Mouse (Mus musculus) embryonic facial prominence, embryonic 10.5 days (tissue): ENCODE results near the gene Arhgef28. TPM values are rescaled to one million over a fixed set of nuclear protein-coding genes. Genes with fewer than 3 reads are reported as not detected.

Experiments used
- DNase-seq: peaks from one replicate; pipeline ENCODE4 v3.0.0-alpha.2; 2017; ENCODE audit warnings: low spot score
- H3K27ac ChIP-seq: fragments of 300-500 bp; sonication (generic); replicated peaks from 2 replicates; pipeline ENCODE4 v1.5.1; 2016; ENCODE audit warnings: mild to moderate bottlenecking
- H3K27me3 ChIP-seq: fragments of 300-500 bp; sonication (generic); replicated peaks from 2 replicates; pipeline ENCODE4 v1.6.1; 2016; ENCODE audit warnings: low read depth, mild to moderate bottlenecking; ENCODE audit not compliant: poor library complexity, severe bottlenecking
- H3K36me3 ChIP-seq: fragments of 300-500 bp; sonication (generic); replicated peaks from 2 replicates; pipeline ENCODE4 v1.6.1; 2016; ENCODE audit warnings: mild to moderate bottlenecking, moderate library complexity
- H3K4me1 ChIP-seq: fragments of 300-500 bp; sonication (generic); 2 replicates; pipeline ENCODE4 v1.6.1; 2016
- H3K4me3 ChIP-seq: fragments of 300-500 bp; sonication (generic); 2 replicates; pipeline ENCODE4 v1.5.1; 2016; ENCODE audit warnings: mild to moderate bottlenecking, moderate library complexity
- H3K9me3 ChIP-seq: fragments of 300-500 bp; sonication (generic); 2 replicates; pipeline ENCODE4 v1.6.1; 2016; ENCODE audit warnings: mild to moderate bottlenecking
- WGBS: fragments of 180-500 bp; shearing (Covaris S2); methylation state at CpG from one replicate; pipeline ENCODE4 v1.1.7; 2016; 5-methylcytosine and 5-hydroxymethylcytosine counted together
- polyA plus RNA-seq: library from polyadenylated mRNA; unstranded; fragments of >200 nt; fragmentation: Nextera tagmentation; extraction: Ambion mirVana; gene quantifications from 2 replicates; pipeline ENCODE4 v1.2.1, GENCODE M21; 2016

Gene Arhgef28
- polyA plus RNA-seq, 1 experiment from 2014 or later = 9.6 TPM

DNA sequence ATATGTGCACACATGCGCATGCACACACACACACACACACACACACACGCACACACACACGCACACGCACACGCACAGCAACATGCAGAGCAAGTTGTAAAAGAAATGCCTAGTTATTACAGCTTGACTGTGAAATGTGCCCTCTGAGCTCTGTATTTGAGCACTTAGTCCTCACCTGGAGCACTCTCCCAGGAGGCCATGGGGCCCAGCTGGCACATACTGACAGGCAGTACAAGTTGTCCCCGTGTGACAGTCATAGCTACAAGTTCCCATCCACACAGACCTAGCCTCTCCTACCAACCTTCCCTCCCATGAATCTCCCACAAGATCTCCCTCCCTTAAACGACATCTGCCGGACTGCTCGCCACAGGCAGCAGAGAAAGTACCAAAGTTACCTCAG, 205.4 kb downstream of the Arhgef28 start:
- H3K9me3 ChIP-seq = no peaks in the 10 kb centered on the region
- 92% methylated on average over 9 of the region's 9 CpGs for WGBS
- no peak for DNase-seq
- no peak overlapping the region for H3K27ac ChIP-seq
- H3K36me3 ChIP-seq = no peaks in the 10 kb centered on the region
- H3K4me3 ChIP-seq = no peak overlapping the region
- H3K4me1 ChIP-seq = peaks cover 11% of the 10 kb centered on the region
- no peaks in the 10 kb centered on the region for H3K27me3 ChIP-seq

DNA sequence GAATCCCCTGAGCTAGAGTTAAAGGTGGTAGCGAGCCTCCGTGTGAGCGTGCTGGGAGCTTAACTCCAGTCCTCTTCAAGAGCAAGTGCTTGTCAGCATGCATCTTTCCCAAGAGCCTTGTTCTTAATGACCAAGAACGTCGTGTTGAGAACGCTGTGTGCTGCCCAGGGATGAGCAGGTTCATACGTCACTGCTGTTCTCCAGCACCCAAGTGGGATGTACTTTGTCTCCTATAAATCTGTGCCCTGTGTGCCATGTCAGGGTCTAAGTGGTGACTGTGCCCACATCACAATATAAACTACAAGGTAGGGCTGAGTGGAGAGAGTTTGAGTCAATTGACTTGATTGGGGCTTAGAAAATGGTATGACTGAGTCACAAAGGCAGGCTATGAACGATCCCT, 207.1 kb downstream of the Arhgef28 start:
- Histone ChIP-seq H3K4me1 (peaks cover 11% of the 10 kb centered on the region), H3K27ac (no peak overlapping the region), H3K27me3 (no peaks in the 10 kb centered on the region), H3K4me3 (no peak overlapping the region), H3K36me3 (no peaks in the 10 kb centered on the region), H3K9me3 (no peaks in the 10 kb centered on the region)
- WGBS = 91% methylated on average over 8 of the region's 8 CpGs
- DNase-seq = no peak

DNA sequence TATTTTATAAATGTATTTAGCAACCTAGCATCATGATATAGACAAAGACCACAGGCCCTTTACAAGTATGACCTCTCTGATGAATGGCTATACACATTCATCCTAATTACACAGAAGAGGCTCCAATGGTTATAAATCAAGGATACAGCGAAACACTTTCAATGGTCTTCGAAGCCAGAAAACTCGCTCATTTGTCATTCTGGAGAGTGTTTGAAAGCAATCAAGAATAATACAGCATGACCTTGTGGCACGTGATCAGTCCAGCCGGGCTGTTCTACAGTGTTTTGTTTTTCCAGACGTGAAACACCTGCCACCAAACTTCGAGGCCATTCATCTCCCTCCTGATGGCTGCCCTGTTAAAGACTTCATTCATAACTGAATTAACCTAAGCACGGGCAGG, 207.7 kb downstream of the Arhgef28 start:
- Histone ChIP-seq H3K27ac (no peak overlapping the region), H3K27me3 (no peaks in the 10 kb centered on the region), H3K4me3 (no peak overlapping the region), H3K36me3 (no peaks in the 10 kb centered on the region), H3K4me1 (peaks cover 11% of the 10 kb centered on the region), H3K9me3 (no peaks in the 10 kb centered on the region)
- 73% methylated on average over 8 of the region's 8 CpGs for WGBS
- no peak for DNase-seq

DNA sequence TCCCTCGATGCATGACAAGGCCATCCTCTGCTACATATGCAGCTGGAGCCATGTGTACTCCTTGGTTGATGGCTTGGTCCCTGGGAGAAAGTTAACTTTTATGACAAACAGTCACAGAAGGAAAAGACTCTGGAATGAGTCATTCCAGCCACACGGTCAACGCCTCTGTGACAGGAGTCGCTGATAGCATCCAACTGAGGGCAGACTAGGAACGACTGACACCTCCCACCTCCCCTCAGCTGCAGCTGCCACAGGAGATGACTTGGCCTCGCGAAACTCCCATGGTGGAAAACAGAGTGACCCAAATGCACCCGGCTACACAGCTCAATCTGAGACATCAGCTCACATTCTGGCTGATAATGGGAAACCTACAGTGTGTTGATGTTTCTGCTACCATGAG, 215.3 kb downstream of the Arhgef28 start:
- Histone ChIP-seq H3K27me3 (no peaks in the 10 kb centered on the region), H3K4me1 (no peaks in the 10 kb centered on the region), H3K27ac (no peak overlapping the region), H3K36me3 (no peaks in the 10 kb centered on the region), H3K9me3 (no peaks in the 10 kb centered on the region), H3K4me3 (no peak overlapping the region)
- WGBS = 82% methylated on average over 8 of the region's 8 CpGs
- DNase-seq = no peak

DNA sequence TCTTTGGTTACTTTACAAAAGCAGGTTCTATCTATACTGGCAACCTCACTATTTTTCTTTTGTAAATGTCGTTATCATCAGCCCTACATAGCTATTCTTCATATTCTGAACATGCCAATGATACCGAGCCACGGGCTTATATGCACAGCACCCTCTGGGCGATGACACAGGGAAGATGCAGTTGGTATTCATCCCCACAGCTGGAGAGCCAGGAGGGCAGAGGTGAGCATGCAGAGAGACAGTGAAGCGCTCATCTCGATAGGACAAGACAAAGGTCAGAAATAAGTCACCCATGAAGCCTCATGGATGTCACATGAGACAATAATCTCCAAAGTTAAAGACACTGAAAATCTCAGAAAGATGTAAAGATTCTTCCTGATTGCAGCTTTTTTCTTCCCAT, 217.4 kb downstream of the Arhgef28 start:
- WGBS = 89% methylated on average over 6 of the region's 6 CpGs

DNA sequence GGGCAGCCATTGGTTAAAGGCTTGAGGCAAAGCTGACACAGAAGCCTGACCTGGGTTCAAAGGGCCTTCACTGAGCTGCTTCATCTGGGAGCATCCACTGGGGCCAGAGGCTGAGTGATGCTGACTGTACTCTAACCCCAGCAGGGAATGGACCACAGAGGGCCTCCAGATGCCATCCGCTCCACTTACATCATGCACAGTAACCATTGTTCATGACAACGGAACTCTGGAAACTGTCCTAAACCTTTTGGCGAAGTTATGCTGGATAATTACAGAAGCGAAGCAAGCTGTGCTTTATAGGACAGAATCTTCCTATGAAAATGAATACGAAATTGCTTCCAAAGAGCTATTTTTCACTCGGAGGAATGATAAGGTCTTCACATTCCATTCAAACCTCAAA, 219.5 kb downstream of the Arhgef28 start:
- Histone ChIP-seq H3K9me3 (no peaks in the 10 kb centered on the region), H3K27ac (no peak overlapping the region), H3K4me1 (peaks cover 4% of the 10 kb centered on the region), H3K4me3 (no peak overlapping the region), H3K27me3 (no peaks in the 10 kb centered on the region), H3K36me3 (no peaks in the 10 kb centered on the region)
- no peak for DNase-seq
- WGBS = 85% methylated on average over 6 of the region's 6 CpGs

More for the DNA sequence above, 217.4 kb downstream of the Arhgef28 start:
- Histone ChIP-seq H3K4me3 (no peak overlapping the region), H3K4me1 (no peaks in the 10 kb centered on the region), H3K27me3 (no peaks in the 10 kb centered on the region), H3K9me3 (no peaks in the 10 kb centered on the region), H3K27ac (no peak overlapping the region), H3K36me3 (no peaks in the 10 kb centered on the region)
- no peak for DNase-seq

DNA sequence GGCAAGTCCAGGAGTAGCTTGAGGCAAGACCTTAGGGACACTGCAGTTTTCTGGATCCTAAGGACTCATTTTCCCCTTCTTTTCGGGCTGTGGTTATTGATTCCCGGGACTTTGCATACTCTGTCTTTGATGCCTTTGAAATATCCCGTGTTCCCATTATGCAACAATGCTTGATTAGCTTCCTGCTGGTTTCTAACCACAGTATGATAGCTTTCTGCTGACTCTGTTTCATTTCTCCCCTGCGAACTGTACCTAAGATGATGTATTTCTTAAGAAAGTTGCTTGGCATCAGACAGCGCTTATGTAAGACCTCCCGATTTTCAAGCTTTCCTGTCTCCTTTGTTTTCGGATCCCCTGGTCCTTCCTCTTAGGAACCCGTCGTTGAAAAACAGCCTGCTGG, 229.1 kb downstream of the Arhgef28 start:
- Histone ChIP-seq H3K27me3 (no peaks in the 10 kb centered on the region), H3K9me3 (no peaks in the 10 kb centered on the region), H3K4me1 (peaks cover 14% of the 10 kb centered on the region), H3K36me3 (0 out of 2 replicates have a peak, but pooled peaks cover 2% of the 10 kb centered on the region), H3K4me3 (no peak overlapping the region), H3K27ac (no peak overlapping the region)
- 89% methylated on average over 9 of the region's 9 CpGs for WGBS
- no peak for DNase-seq

DNA sequence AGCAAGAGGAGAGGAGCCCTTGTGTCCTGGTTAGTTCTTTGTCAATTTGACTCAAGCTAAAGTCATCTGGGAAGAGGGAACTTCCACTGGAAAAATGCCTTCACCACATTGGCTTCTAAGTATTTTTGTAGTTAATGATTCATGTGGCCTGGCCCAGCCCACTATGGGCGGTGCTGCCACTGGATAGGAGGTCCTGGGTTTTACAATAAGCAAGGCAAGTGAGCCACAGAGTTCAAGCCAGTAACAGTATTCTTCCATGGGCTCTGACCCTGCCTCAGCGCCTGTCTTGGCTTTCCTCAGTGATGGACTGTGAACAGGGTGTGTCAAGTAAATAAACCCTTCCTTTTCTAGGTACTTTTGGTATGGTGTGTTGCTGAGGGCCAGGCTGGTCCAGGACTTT, 229.6 kb downstream of the Arhgef28 start:
- H3K4me1 ChIP-seq = peaks cover 10% of the 10 kb centered on the region
- H3K9me3 ChIP-seq = no peaks in the 10 kb centered on the region
- no peak overlapping the region for H3K4me3 ChIP-seq
- H3K27ac ChIP-seq = no peak overlapping the region
- DNase-seq = no peak
- 0 out of 2 replicates have a peak, but pooled peaks cover 2% of the 10 kb centered on the region for H3K36me3 ChIP-seq
- WGBS = 89% methylated on average over 2 of the region's 2 CpGs
- no peaks in the 10 kb centered on the region for H3K27me3 ChIP-seq

DNA sequence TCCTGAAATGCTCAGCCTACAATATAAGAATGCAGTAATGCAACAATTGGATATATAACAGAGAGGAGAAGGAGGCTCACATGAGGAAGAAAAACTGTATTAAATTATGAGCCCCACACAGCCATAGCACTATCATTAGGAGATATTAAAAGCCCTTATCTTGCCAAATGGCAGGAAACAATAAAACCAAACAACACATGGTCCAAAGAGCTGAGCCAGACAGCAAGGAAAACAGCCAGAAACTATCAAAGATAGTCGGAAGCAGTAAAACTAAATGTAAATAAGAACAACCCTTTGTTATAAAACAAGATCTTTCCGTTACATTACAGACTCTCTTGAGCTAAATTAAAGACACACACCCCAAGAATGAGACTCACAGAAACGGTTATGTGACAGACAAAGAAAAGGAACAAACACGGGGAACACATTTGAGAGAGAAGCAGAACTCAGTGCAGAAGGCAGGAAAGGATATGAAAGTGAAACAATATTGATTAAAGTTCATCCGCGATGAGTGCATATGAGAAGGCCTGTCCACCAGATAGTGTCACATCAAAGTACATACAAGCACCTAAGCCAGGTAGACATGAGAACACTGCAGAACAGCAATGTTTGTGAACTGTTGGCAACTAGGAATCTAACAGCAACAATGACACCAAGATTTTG, 231.6 kb downstream of the Arhgef28 start:
- H3K4me3 ChIP-seq = no peak overlapping the region
- no peak overlapping the region for H3K27ac ChIP-seq
- H3K4me1 ChIP-seq = no peaks in the 10 kb centered on the region
- DNase-seq = no peak
- 0 out of 2 replicates have a peak, but pooled peaks cover 2% of the 10 kb centered on the region for H3K36me3 ChIP-seq
- H3K9me3 ChIP-seq = no peaks in the 10 kb centered on the region
- no peaks in the 10 kb centered on the region for H3K27me3 ChIP-seq
- 88% methylated on average over 6 of the region's 6 CpGs for WGBS

DNA sequence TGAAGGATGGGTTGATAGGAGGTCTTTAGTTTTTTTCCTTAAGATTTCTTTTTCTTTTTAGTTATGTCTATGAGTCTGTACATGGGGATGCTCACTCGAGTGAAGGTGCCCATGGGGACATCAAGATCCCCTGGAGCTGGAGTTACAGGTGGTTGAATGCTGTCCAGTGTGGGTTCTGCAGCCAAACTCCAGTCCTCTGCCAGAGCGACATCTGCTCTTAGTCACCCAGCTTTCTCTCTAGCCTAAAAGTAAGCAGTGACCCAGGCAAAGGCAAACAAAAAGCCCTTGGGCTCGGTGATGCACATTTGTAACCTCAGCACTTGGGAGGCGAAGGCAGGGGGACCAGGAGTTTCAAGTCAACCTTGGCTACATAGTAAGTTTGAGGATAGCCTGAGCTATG, 232.3 kb downstream of the Arhgef28 start:
- WGBS = 81% methylated on average over 4 of the region's 4 CpGs
- DNase-seq = no peak
- H3K36me3 ChIP-seq = 0 out of 2 replicates have a peak, but pooled peaks cover 2% of the 10 kb centered on the region
- H3K4me1 ChIP-seq = no peaks in the 10 kb centered on the region
- H3K27ac ChIP-seq = no peak overlapping the region
- H3K27me3 ChIP-seq = no peaks in the 10 kb centered on the region
- H3K4me3 ChIP-seq = no peak overlapping the region
- no peaks in the 10 kb centered on the region for H3K9me3 ChIP-seq

DNA sequence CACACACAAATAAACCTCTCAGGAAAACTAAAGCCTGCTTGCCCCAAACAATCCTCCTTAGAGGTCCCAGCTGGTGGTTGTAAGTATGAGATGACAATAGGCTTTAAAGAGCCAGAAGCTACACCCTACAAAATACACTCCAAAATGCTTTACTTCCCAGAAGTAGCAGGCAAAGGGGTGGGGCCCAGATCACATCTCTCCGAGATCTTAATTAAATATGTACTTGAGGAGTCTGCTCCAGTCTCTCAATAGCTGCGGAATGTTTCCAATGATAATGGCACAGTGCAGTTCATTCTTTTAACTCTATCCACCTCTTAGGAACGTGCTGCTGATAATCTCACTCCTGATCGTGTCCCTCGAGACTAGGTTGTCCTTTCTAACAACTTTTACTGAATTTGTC, 240.2 kb downstream of the Arhgef28 start:
- H3K27me3 ChIP-seq = no peaks in the 10 kb centered on the region
- DNase-seq = no peak
- no peaks in the 10 kb centered on the region for H3K9me3 ChIP-seq
- 73% methylated on average over 5 of the region's 5 CpGs for WGBS
- H3K36me3 ChIP-seq = no peaks in the 10 kb centered on the region
- peaks cover 15% of the 10 kb centered on the region for H3K4me1 ChIP-seq
- no peak overlapping the region for H3K4me3 ChIP-seq
- H3K27ac ChIP-seq = no peak overlapping the region

DNA sequence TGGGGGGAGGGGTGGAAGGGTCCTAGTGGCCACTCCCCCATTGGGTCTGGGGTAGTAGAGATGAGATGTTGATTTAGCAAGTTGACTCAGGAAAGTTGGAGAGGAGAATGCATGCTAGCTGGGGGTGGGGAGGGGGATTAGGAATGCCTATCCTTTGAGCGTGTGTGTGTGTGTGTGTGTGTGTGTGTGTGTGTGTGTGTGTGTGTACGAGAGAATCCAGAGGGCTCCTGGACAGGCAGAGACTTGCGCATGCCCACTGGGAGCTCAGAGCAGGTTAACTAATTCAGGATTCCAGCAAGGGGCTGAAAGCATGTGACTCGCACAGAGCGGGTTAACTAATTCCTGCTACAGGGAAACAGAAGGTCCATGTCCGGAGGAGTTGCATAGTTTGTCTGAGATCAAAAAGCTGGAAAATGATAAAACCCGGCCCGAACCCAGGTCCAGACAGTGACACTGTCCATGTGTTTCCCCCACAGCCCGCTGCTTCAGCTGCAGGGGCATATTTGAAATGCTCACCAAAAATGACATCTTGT, 241.3 kb downstream of the Arhgef28 start:
- no peaks in the 10 kb centered on the region for H3K36me3 ChIP-seq
- 0 out of 2 replicates have a peak overlapping the region, but pooled peaks have one; percentile 30 for H3K27ac ChIP-seq
- H3K9me3 ChIP-seq = no peaks in the 10 kb centered on the region
- 58% methylated on average over 9 of the region's 9 CpGs for WGBS
- H3K4me1 ChIP-seq = peaks cover 15% of the 10 kb centered on the region
- H3K27me3 ChIP-seq = no peaks in the 10 kb centered on the region
- H3K4me3 ChIP-seq = no peak overlapping the region
- peak; percentile 51 for DNase-seq

DNA sequence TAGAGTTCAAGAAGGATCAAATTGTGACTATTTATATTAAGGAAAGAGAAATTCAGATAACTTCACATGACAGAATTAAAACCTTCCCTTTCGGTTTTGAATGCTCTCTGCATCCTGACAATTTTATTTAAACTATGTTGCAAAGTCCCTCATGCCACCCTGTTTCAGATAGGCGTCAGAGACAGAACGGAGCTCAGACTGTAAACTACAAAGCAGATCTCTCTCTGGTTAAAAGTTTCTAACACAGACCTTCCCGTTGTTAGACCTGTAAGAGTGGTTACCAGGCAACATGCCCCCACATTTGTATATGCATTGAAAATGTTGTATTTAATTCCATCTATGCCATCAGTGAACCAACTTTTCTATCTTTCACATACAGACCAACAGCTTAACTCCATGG, 246.1 kb downstream of the Arhgef28 start:
- Histone ChIP-seq H3K9me3 (no peaks in the 10 kb centered on the region), H3K4me1 (peaks cover 22% of the 10 kb centered on the region), H3K4me3 (no peak overlapping the region), H3K36me3 (no peaks in the 10 kb centered on the region), H3K27me3 (peaks cover 4% of the 10 kb centered on the region; the same call in 1 of the 2 replicates), H3K27ac (no peak overlapping the region)
- WGBS = 86% methylated on average over 4 of the region's 4 CpGs
- DNase-seq = no peak
